Mouse (Mus musculus) bone marrow, adult 2 months (tissue): ENCODE results near the gene Tmem28.

Experiments used
- CTCF ChIP-seq: fragments of 200-500 bp; IDR thresholded peaks from 2 replicates; pipeline ENCODE4 v1.5.1; 2011; ENCODE audit warnings: low read length, control low read depth; ENCODE audit not compliant: control insufficient read depth, insufficient read depth
- POLR2A ChIP-seq: fragments of 200-500 bp; IDR thresholded peaks from 2 replicates; pipeline ENCODE4 v1.6.1; 2011; ENCODE audit warnings: low read depth, mild to moderate bottlenecking, control low read depth, low read length, borderline replicate concordance; ENCODE audit not compliant: control insufficient read depth

DNA sequence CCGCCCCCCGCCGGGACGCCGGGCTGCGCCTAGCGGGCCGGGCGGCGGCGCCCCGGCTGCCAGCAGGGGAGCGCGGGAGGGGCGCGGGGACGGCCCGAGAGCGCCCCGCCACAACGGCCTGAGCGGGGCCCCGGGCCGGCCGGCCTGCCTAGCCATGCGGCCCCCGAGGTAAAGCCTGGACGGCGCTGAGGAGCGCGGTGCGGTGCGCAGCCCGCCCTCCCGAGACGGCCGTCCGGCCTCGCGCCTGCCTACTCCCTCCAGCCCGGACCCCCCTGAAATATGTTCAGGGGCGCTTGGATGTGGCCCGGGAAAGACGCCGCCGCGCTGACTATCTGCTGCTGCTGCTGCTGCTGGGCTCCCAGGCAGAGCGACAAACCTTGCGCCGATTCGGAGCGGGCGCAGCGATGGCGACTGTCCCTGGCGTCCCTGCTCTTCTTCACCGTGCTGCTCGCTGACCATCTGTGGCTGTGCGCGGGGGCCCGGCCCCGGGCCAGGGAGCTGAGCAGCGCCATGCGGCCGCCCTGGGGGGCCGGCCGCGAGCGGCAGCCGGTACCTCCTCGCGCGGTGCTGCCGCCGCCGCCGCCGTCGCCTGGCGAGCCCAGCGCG lies at the start of gene Tmem28:
- TF ChIP-seq POLR2A (no peak), CTCF (no peak)
